ENCODE assay signal across 7 mouse cellular contexts in the genomic region with DNA sequence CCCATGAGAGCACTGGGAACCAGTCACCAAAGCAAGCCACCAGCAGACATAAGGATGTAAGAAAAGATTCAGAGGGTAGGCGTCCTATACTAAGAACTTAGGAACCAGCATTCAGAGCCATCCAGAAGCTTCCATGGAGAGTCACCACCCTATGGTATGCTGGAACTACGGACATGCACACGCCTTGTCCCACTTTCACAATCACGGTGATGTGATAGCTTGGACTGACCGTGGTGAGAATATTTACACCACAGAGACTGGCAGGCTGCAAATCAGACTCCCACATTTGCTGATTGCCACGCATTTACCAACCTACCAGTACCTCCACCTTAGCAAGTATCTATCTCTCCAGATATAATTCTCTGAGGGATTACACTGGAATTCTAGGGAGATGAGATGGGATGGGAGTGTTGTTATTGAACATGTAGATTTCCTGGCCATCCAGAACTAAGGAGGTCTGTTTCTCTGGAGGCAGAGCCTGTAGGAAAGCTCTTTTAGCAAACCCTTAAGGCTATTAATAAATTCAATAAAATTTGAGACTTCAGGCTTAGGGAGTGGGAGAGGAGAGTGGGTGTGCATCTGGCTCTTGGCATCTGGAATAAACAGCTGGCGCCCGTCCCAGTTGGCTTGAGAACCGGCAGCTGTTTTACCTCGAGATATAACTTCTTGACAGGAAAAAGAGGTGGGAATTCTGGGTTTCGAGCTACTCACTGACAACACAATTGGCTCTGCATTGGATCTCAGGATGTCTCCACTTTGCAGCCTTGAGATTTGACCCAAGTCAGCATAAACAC.
DNase-seq lines count a peak whose midpoint lies in the region; ATAC-seq and TF ChIP-seq lines count a peak whose summit lies in the region.

No protein-coding gene starts in this region.

- H3K4me3 ChIP-seq in embryonic facial prominence, embryonic 12.5 days: no peak overlapping the region
- no peak overlapping the region for H3K4me3 ChIP-seq in kidney, embryonic 16.5 days (ENCODE audit: low read length)
- H3K4me3 ChIP-seq in midbrain, postnatal 0 days (ENCODE audit: low read depth, low read length): no peak overlapping the region
- H3K4me3 ChIP-seq in midbrain, embryonic 15.5 days: no peak overlapping the region

- peak overlapping the region; percentile 63 for H3K27ac ChIP-seq in embryonic facial prominence, embryonic 12.5 days
- H3K27ac ChIP-seq in kidney, embryonic 16.5 days (ENCODE audit: low read length): peak overlapping the region; percentile 79
- H3K27ac ChIP-seq in midbrain, postnatal 0 days (ENCODE audit: low read depth, low read length): no peak overlapping the region
- no peak overlapping the region for H3K27ac ChIP-seq in midbrain, embryonic 15.5 days

- no peak for TF ChIP-seq CTCF in midbrain, postnatal 0 days (IDR thresholded peaks at IDR 0.05)

- no peak overlapping the region for H3K4me2 ChIP-seq in embryonic facial prominence, embryonic 12.5 days (replicated peaks)
- no peak overlapping the region for H3K4me2 ChIP-seq in kidney, embryonic 16.5 days (replicated peaks; ENCODE audit: low read depth, low read length)
- H3K4me2 ChIP-seq in midbrain, postnatal 0 days (ENCODE audit: low read depth, low read length, poor library complexity, severe bottlenecking): no peak overlapping the region
- no peak overlapping the region for H3K4me2 ChIP-seq in midbrain, embryonic 15.5 days

- 68% methylated on average over 11 of the region's 11 CpGs for WGBS in embryonic facial prominence, embryonic 12.5 days
- WGBS in kidney, embryonic 16.5 days: 33% methylated on average over 11 of the region's 11 CpGs
- WGBS in midbrain, postnatal 0 days: 86% methylated on average over 11 of the region's 11 CpGs
- WGBS in midbrain, embryonic 15.5 days: 92% methylated on average over 11 of the region's 11 CpGs

- no peaks in the 10 kb centered on the region for H3K36me3 ChIP-seq in embryonic facial prominence, embryonic 12.5 days
- H3K36me3 ChIP-seq in kidney, embryonic 16.5 days (ENCODE audit: insufficient read depth, low read length): no peaks in the 10 kb centered on the region
- no peaks in the 10 kb centered on the region for H3K36me3 ChIP-seq in midbrain, postnatal 0 days (ENCODE audit: insufficient read depth, low read length)
- H3K36me3 ChIP-seq in midbrain, embryonic 15.5 days (replicated peaks): no peaks in the 10 kb centered on the region

- no peaks in the 10 kb centered on the region for H3K9me3 ChIP-seq in embryonic facial prominence, embryonic 12.5 days
- peaks cover 5% of the 10 kb centered on the region; the same call in 1 of the 2 replicates for H3K9me3 ChIP-seq in kidney, embryonic 16.5 days (ENCODE audit: low read length)
- H3K9me3 ChIP-seq in midbrain, postnatal 0 days (ENCODE audit: low read length): no peaks in the 10 kb centered on the region
- no peaks in the 10 kb centered on the region for H3K9me3 ChIP-seq in midbrain, embryonic 15.5 days

- no peaks in the 10 kb centered on the region for H3K27me3 ChIP-seq in embryonic facial prominence, embryonic 12.5 days
- H3K27me3 ChIP-seq in kidney, embryonic 16.5 days (ENCODE audit: insufficient read depth, low read length): no peaks in the 10 kb centered on the region
- H3K27me3 ChIP-seq in midbrain, postnatal 0 days (ENCODE audit: insufficient read depth, low read length): no peaks in the 10 kb centered on the region
- H3K27me3 ChIP-seq in midbrain, embryonic 15.5 days (replicated peaks): no peaks in the 10 kb centered on the region

- H3K9ac ChIP-seq in embryonic facial prominence, embryonic 12.5 days: no peak overlapping the region
- H3K9ac ChIP-seq in kidney, embryonic 16.5 days (replicated peaks; ENCODE audit: low read length): 0 out of 2 replicates have a peak overlapping the region, but pooled peaks have one; percentile 20
- H3K9ac ChIP-seq in midbrain, postnatal 0 days (replicated peaks; ENCODE audit: low read length, poor library complexity, severe bottlenecking): no peak overlapping the region
- no peak overlapping the region for H3K9ac ChIP-seq in midbrain, embryonic 15.5 days

- ATAC-seq in embryonic facial prominence, embryonic 12.5 days (ENCODE audit: insufficient number of reproducible peaks, insufficient read depth, low FRiP score, low TSS enrichment): no peak
- ATAC-seq in kidney, embryonic 16.5 days (ENCODE audit: low FRiP score, low TSS enrichment): peak; percentile 64
- no peak for ATAC-seq in frontal cortex, adult (ENCODE audit: low TSS enrichment)
- no peak for ATAC-seq in midbrain, postnatal 0 days (ENCODE audit: low FRiP score)
- no peak for ATAC-seq in midbrain, embryonic 15.5 days (replicated peaks)

- peak; percentile 86 to 89 for DNase-seq in heart, adult 18-20 months
- peak; percentile 76 for DNase-seq in ovary, postnatal 36 days (ENCODE audit: low spot score)
- DNase-seq in midbrain, postnatal 0 days (ENCODE audit: low spot score): no peak

- H3K4me1 ChIP-seq in embryonic facial prominence, embryonic 12.5 days: peaks cover 54% of the 10 kb centered on the region
- peaks cover 52% of the 10 kb centered on the region for H3K4me1 ChIP-seq in kidney, embryonic 16.5 days (ENCODE audit: insufficient read depth, low read length)
- no peaks in the 10 kb centered on the region for H3K4me1 ChIP-seq in midbrain, postnatal 0 days (ENCODE audit: insufficient read depth, low read length)
- peaks cover 11% of the 10 kb centered on the region for H3K4me1 ChIP-seq in midbrain, embryonic 15.5 days

Comparison
In these comparisons a context has a peak if more than half of its experiments do, and no peak if none do; other contexts are left out.
1. H3K27ac ChIP-seq: peak in embryonic facial prominence, embryonic 12.5 days (single experiment) and kidney, embryonic 16.5 days (single experiment); none in midbrain, postnatal 0 days (single experiment) and midbrain, embryonic 15.5 days (single experiment).